Mouse (Mus musculus) CH12.LX (cell line): Measurements from ENCODE around the gene Clic4. TPM values are rescaled to one million over a fixed set of nuclear protein-coding genes. Genes with fewer than 3 reads are reported as not detected.

Experiments
- DNase-seq: peaks from one replicate; pipeline ENCODE4 v3.0.0-alpha.2; 2013; ENCODE audit errors: extremely low read depth
- H3K27ac ChIP-seq: 2 replicates; pipeline ENCODE4 v1.5.1; 2012; ENCODE audit warnings: low read depth, mild to moderate bottlenecking, control low read depth, moderate library complexity; ENCODE audit not compliant: insufficient read depth
- H3K27me3 ChIP-seq: replicated peaks from 2 replicates; pipeline ENCODE3; 2012; ENCODE audit warnings: inconsistent platforms
- H3K36me3 ChIP-seq, 2 experiments: replicated peaks in 1 of 2; 2 replicates each; pipeline versions ENCODE3 to v1.6.1; 2012; ENCODE audit warnings: inconsistent platforms in 1 of 2, low read length in 1 of 2, mild to moderate bottlenecking in 1 of 2, mixed read lengths in 1 of 2, moderate library complexity in 1 of 2; ENCODE audit not compliant: control insufficient read depth in 1 of 2, insufficient read depth in 1 of 2
- H3K4me1 ChIP-seq, 2 experiments: 2 replicates each; pipeline ENCODE4 v1.6.1; 2012; ENCODE audit warnings: inconsistent platforms in 1 of 2, moderate library complexity in 1 of 2; ENCODE audit not compliant: insufficient read depth in 2 of 2, control insufficient read depth in 1 of 2
- H3K4me2 ChIP-seq: 2 replicates; pipeline ENCODE4 v1.6.1; 2012; ENCODE audit warnings: low read depth, mild to moderate bottlenecking, control low read depth; ENCODE audit not compliant: poor library complexity, insufficient read depth, severe bottlenecking
- H3K4me3 ChIP-seq, 3 experiments: fragments of 150-350 bp in 1 of 3; sonication (generic) in 1 of 3; replicated peaks in 1 of 3; 2 replicates each; pipeline versions ENCODE3 to v1.5.1; 2011 to 2012; ENCODE audit warnings: low read depth in 2 of 3, low read length in 2 of 3, mild to moderate bottlenecking in 2 of 3, moderate library complexity in 2 of 3, control low read depth in 1 of 3, improper control_type of control experiment in 1 of 3, inconsistent platforms in 1 of 3, mixed read lengths in 1 of 3; ENCODE audit not compliant: poor library complexity in 1 of 3
- H3K79me2 ChIP-seq: replicated peaks from 2 replicates; pipeline ENCODE4 v1.6.1; 2012; ENCODE audit warnings: mild to moderate bottlenecking, moderate library complexity; ENCODE audit not compliant: control insufficient read depth, poor library complexity, insufficient read depth, severe bottlenecking; ENCODE audit errors: extremely low read depth
- H3K9ac ChIP-seq: 2 replicates; pipeline ENCODE4 v1.6.1; 2012; ENCODE audit warnings: low read depth, mild to moderate bottlenecking, control low read depth, moderate library complexity; ENCODE audit not compliant: insufficient read depth
- H3K9me3 ChIP-seq: replicated peaks from 2 replicates; pipeline ENCODE3; 2012; ENCODE audit warnings: low read length, inconsistent platforms, mixed read lengths
- BHLHE40 ChIP-seq: IDR thresholded peaks from 2 replicates; pipeline ENCODE4 v1.6.1; 2011; ENCODE audit warnings: mild to moderate bottlenecking, low read depth, low read length, improper control_type of control experiment
- CHD2 ChIP-seq: IDR thresholded peaks from 2 replicates; pipeline ENCODE4 v1.6.1; 2011; ENCODE audit warnings: low read length, improper control_type of control experiment
- CTCF ChIP-seq, 2 experiments: IDR thresholded peaks in 1 of 2; conservative IDR thresholded peaks in 1 of 2; 2 replicates each; pipeline ENCODE4 v1.5.1; 2011 to 2012; ENCODE audit warnings: low read depth in 2 of 2, low read length in 2 of 2, improper control_type of control experiment in 1 of 2, inconsistent platforms in 1 of 2, mild to moderate bottlenecking in 1 of 2, moderate library complexity in 1 of 2
- EP300 ChIP-seq: IDR thresholded peaks from 2 replicates; pipeline ENCODE4 v1.6.1; 2011; ENCODE audit warnings: low read length, improper control_type of control experiment
- HCFC1 ChIP-seq: IDR thresholded peaks from 2 replicates; pipeline ENCODE4 v1.6.1; 2012; ENCODE audit warnings: low read depth, mild to moderate bottlenecking, inconsistent platforms, low read length, improper control_type of control experiment
- IRF4 ChIP-seq: IDR thresholded peaks from 2 replicates; pipeline ENCODE4 v1.6.1; 2014; ENCODE audit warnings: low read depth, mild to moderate bottlenecking, inconsistent platforms, low read length, improper control_type of control experiment
- JUN ChIP-seq: IDR thresholded peaks from 2 replicates; pipeline ENCODE4 v1.6.1; 2011; ENCODE audit warnings: low read depth, mild to moderate bottlenecking, low read length, improper control_type of control experiment, moderate library complexity; ENCODE audit not compliant: insufficient read depth
- JUND ChIP-seq: conservative IDR thresholded peaks from 2 replicates; pipeline ENCODE4 v1.6.1; 2011; ENCODE audit warnings: low read depth, low read length, improper control_type of control experiment
- KAT2A ChIP-seq: IDR thresholded peaks from 2 replicates; pipeline ENCODE4 v1.6.1; 2012; ENCODE audit warnings: low read length, improper control_type of control experiment, inconsistent platforms; ENCODE audit not compliant: insufficient replicate concordance
- MAX ChIP-seq: IDR thresholded peaks from 2 replicates; pipeline ENCODE4 v1.6.1; 2011; ENCODE audit warnings: low read length, improper control_type of control experiment
- MEF2A ChIP-seq: IDR thresholded peaks from 2 replicates; pipeline ENCODE4 v1.6.1; 2014; ENCODE audit warnings: low read depth, mild to moderate bottlenecking, inconsistent platforms, low read length, improper control_type of control experiment, borderline replicate concordance
- MXI1 ChIP-seq: IDR thresholded peaks from 2 replicates; pipeline ENCODE4 v1.6.1; 2011; ENCODE audit warnings: mild to moderate bottlenecking, low read depth, low read length, improper control_type of control experiment
- MYC ChIP-seq: IDR thresholded peaks from 2 replicates; pipeline ENCODE4 v1.6.1; 2011; ENCODE audit warnings: low read depth, mild to moderate bottlenecking, improper control_type of control experiment, low read length
- RCOR1 ChIP-seq: conservative IDR thresholded peaks from 2 replicates; pipeline ENCODE4 v1.6.1; 2012; ENCODE audit warnings: low read depth, mild to moderate bottlenecking, inconsistent platforms, low read length, improper control_type of control experiment
- SIN3A ChIP-seq: IDR thresholded peaks from 2 replicates; pipeline ENCODE4 v1.6.1; 2012; ENCODE audit warnings: low read length, improper control_type of control experiment, inconsistent platforms
- SMC3 ChIP-seq: IDR thresholded peaks from 2 replicates; pipeline ENCODE4 v1.6.1; 2011; ENCODE audit warnings: low read depth, low read length, improper control_type of control experiment
- TBP ChIP-seq: conservative IDR thresholded peaks from 2 replicates; pipeline ENCODE4 v1.6.1; 2011; ENCODE audit warnings: low read depth, low read length, improper control_type of control experiment
- TCF12 ChIP-seq: IDR thresholded peaks from 2 replicates; pipeline ENCODE4 v1.6.1; 2014; ENCODE audit warnings: low read depth, mild to moderate bottlenecking, inconsistent platforms, low read length, improper control_type of control experiment
- USF2 ChIP-seq: conservative IDR thresholded peaks from 2 replicates; pipeline ENCODE4 v1.6.1; 2011; ENCODE audit warnings: low read depth, low read length, improper control_type of control experiment
- ZC3H11A ChIP-seq: IDR thresholded peaks from 2 replicates; pipeline ENCODE4 v1.6.1; 2012; ENCODE audit warnings: low read depth, mild to moderate bottlenecking, inconsistent platforms, low read length, improper control_type of control experiment
- ZKSCAN1 ChIP-seq: IDR thresholded peaks from 2 replicates; pipeline ENCODE4 v1.6.1; 2012; ENCODE audit warnings: low read depth, inconsistent platforms, low read length, improper control_type of control experiment, borderline replicate concordance
- ZMIZ1 ChIP-seq: IDR thresholded peaks from 2 replicates; pipeline ENCODE4 v1.6.1; 2012; ENCODE audit warnings: low read depth, mild to moderate bottlenecking, inconsistent platforms, low read length, improper control_type of control experiment
- dilution Hi-C: fragments of 300-500 bp; cut with MboI; formaldehyde crosslinking; loops from 2 replicates; pipeline ENCODE4 v1.14.3; 2020; ENCODE audit warnings: low sequenced_read_pairs; ENCODE audit not compliant: extremely low pct_unique_long_range_greater_than_20kb, extremely low pct_ligation_motif_present
- in situ Hi-C: fragments of 300-500 bp; cut with MboI; formaldehyde crosslinking; loops from 3 replicates; pipeline ENCODE4 v1.14.3; 2019; ENCODE audit warnings: low sequenced_read_pairs, low pct_ligation_motif_present, low pct_unique_long_range_greater_than_20kb, mixed read lengths
- polyA plus RNA-seq: library from polyadenylated mRNA; unstranded; fragments of >175 nt; gene quantifications from 2 replicates; pipeline ENCODE4 v1.2.1, GENCODE M21; 2012; ENCODE audit warnings: low read depth; ENCODE audit not compliant: insufficient read length
- total RNA-seq, 2 experiments: library from RNA; depleted of rRNA; stranded (reverse); fragments of 300-350 nt in 1 of 2; fragments of >200 nt in 1 of 2; gene quantifications; 2 replicates each; pipeline ENCODE4 v1.2.3; 2012 to 2014

The Clic4 gene
- total and polyA plus RNA-seq, 3 experiments: 154 to 214 (median 199) TPM

- TF ChIP-seq TCF12 (peak; percentile 81; the same call in 1 of the 2 replicates), CTCF (conservative IDR thresholded peaks at IDR 0.05 in 1 of 2, IDR thresholded peaks at IDR 0.05 in 1 of 2; ENCODE audit: low read depth in 2 of 2, low read length in 2 of 2) (no peak), EP300 (peak; percentile 86), SIN3A (peak; percentile 46), SMC3 (peak; percentile 36; the same call in 1 of the 2 replicates), ZMIZ1 (no peak), RCOR1 (peak; percentile 48; the same call in 1 of the 2 replicates), BHLHE40 (peak; percentile 90), IRF4 (peak; percentile 93), ZC3H11A (no peak), KAT2A (no peak)
Measured at GRCm38 (mm10) chr4:135313761-135314241, 41.2 kb upstream of the Clic4 start (continued).

GRCm38 (mm10) chr4:135313111-135313691 lies 40.6 kb upstream of the Clic4 start:
- TF ChIP-seq CHD2 (no peak), MXI1 (no peak), ZKSCAN1 (no peak), USF2 (no peak), HCFC1 (no peak), JUN (no peak), MEF2A (peak; percentile 79; the same call in 1 of the 2 replicates), ZC3H11A (no peak), TCF12 (no peak), JUND (no peak), MAX (no peak), TBP (0 out of 2 replicates have a peak, but pooled peaks have one; percentile 9), MYC (no peak)
- H3K9ac ChIP-seq: peak overlapping the region; percentile 5

More at GRCm38 (mm10) chr4:135313111-135313691, 40.6 kb upstream of the Clic4 start:
- in situ Hi-C loops: loop anchor here (5.0 to 10.0 kb wide), 3 partner anchors 36 to 238 kb away; no protein-coding TSS in a partner anchor
- H3K27ac ChIP-seq: peak overlapping the region; percentile 99
- H3K27me3 ChIP-seq: no peaks in the 10 kb centered on the region
- H3K4me3 ChIP-seq: peak overlapping the region in 1 of 3 experiments; percentile 34
- H3K4me2 ChIP-seq: peak overlapping the region; percentile 94
- H3K79me2 ChIP-seq: no peaks in the 10 kb centered on the region
- DNase-seq: peak; percentile 50
- H3K4me1 ChIP-seq: peaks cover 18 to 50% of the 10 kb centered on the region in 2 experiments
- dilution Hi-C loops: no loop called here
- peaks cover 32 to 40% of the 10 kb centered on the region in 2 experiments for H3K36me3 ChIP-seq
- H3K9me3 ChIP-seq: peaks cover 16% of the 10 kb centered on the region
